Mouse (Mus musculus): ENCODE results near the gene Irf2. TPM values are rescaled to one million over a fixed set of nuclear protein-coding genes. Genes with fewer than 3 reads are reported as not detected.
A peak's percentile ranks its signal among the peaks of the same experiment; 100 is the strongest.

Irf2 gene
- polyA plus RNA-seq, 1 experiment from 2014 or later = 13.7 TPM

GRCm38 (mm10) chr8:46733603-46734002, 5.9 kb upstream of the Irf2 start:
- H3K27me3 ChIP-seq = no peaks in the 10 kb centered on the region
- H3K4me3 ChIP-seq = no peak overlapping the region
- 0 out of 2 replicates have a peak, but pooled peaks cover 4% of the 10 kb centered on the region for H3K4me1 ChIP-seq
- no peaks in the 10 kb centered on the region for H3K36me3 ChIP-seq (ENCODE audit: poor library complexity, severe bottlenecking)
- no peak overlapping the region for H3K4me2 ChIP-seq
- no peak overlapping the region for H3K27ac ChIP-seq
- H3K9ac ChIP-seq = no peak overlapping the region
- no peak for ATAC-seq
- 85% methylated on average over 8 of the region's 8 CpGs for WGBS
- 0 out of 2 replicates have a peak, but pooled peaks cover 3% of the 10 kb centered on the region for H3K9me3 ChIP-seq (replicated peaks)

GRCm38 (mm10) chr8:46735505-46735904, 4.0 kb upstream of the Irf2 start:
- Histone ChIP-seq H3K4me3 (no peak overlapping the region), H3K27ac (no peak overlapping the region), H3K9me3 (replicated peaks) (0 out of 2 replicates have a peak, but pooled peaks cover 3% of the 10 kb centered on the region), H3K4me2 (no peak overlapping the region), H3K4me1 (0 out of 2 replicates have a peak, but pooled peaks cover 9% of the 10 kb centered on the region), H3K9ac (no peak overlapping the region), H3K27me3 (no peaks in the 10 kb centered on the region), H3K36me3 (ENCODE audit: poor library complexity, severe bottlenecking) (no peaks in the 10 kb centered on the region)
- WGBS = 82% methylated on average over 11 of the region's 11 CpGs
- ATAC-seq = no peak

GRCm38 (mm10) chr8:46736260-46736659, 3.3 kb upstream of the Irf2 start:
- H3K36me3 ChIP-seq (ENCODE audit: poor library complexity, severe bottlenecking) = no peaks in the 10 kb centered on the region
- H3K27me3 ChIP-seq = no peaks in the 10 kb centered on the region
- no peak overlapping the region for H3K4me2 ChIP-seq
- no peak overlapping the region for H3K9ac ChIP-seq
- no peak overlapping the region for H3K4me3 ChIP-seq
- H3K4me1 ChIP-seq = 0 out of 2 replicates have a peak, but pooled peaks cover 9% of the 10 kb centered on the region
- 77% methylated on average over 3 of the region's 3 CpGs for whole genome bisulfite sequencing
- H3K9me3 ChIP-seq (replicated peaks) = 0 out of 2 replicates have a peak, but pooled peaks cover 3% of the 10 kb centered on the region
- no peak overlapping the region for H3K27ac ChIP-seq
- no peak for ATAC-seq

- 89% methylated on average over 10 of the region's 10 CpGs for WGBS
- no peak for ATAC-seq
- Histone ChIP-seq H3K4me1 (peaks cover 20% of the 10 kb centered on the region), H3K4me3 (no peak overlapping the region), H3K36me3 (ENCODE audit: poor library complexity, severe bottlenecking) (no peaks in the 10 kb centered on the region), H3K27me3 (no peaks in the 10 kb centered on the region), H3K27ac (no peak overlapping the region), H3K4me2 (no peak overlapping the region), H3K9ac (no peak overlapping the region), H3K9me3 (replicated peaks) (0 out of 2 replicates have a peak, but pooled peaks cover 3% of the 10 kb centered on the region)
Observed at GRCm38 (mm10) chr8:46737421-46737820, 2.1 kb upstream of the Irf2 start.

DNA sequence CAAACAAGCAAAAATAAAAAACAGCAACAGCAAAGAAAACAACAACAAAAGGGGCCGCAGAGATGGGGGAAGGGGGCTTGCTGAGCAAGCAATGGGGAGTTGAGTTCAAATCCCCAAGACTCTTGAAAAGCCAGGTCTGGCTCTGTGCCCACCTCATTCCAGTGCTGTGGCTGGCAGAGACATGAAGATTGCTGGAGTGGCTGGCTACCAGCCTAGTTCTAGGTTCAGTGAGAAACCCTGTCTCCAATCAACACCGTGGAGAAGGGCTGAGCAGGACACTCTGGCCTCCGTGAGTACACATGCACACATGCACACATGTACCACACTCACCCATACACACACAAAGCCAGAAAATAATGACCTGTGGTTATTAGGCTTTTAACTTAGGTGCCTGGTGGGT, 1.6 kb upstream of the Irf2 start:
- H3K4me2 ChIP-seq = no peak overlapping the region; the same call in 1 of the 2 replicates

DNA sequence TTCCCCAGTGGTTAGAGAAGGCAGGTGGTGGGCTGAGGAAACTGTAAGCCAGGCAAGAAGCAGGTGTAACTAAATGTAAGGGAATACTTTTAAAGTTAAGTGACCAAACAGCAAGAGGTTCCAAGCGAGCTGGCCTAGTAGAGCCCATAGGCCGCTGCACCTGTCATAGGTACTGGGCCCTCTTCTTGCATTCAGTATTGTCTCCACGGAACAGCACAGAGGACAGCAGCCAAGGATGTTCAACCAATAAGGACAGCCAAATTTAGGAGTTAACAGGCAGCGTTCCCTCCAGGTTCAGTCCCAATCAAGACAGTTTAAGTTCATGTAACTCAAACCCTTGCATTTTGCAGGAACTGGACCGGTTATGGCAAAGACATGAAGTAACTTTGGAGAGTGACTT, 931 bp upstream of the Irf2 start:
- H3K9ac ChIP-seq = no peak overlapping the region
- peaks cover 20% of the 10 kb centered on the region for H3K4me1 ChIP-seq
- ATAC-seq = no peak
- peak overlapping the region; percentile 85 for H3K4me2 ChIP-seq
- peak overlapping the region; percentile 87 for H3K4me3 ChIP-seq
- H3K36me3 ChIP-seq (ENCODE audit: poor library complexity, severe bottlenecking) = no peaks in the 10 kb centered on the region
- H3K27me3 ChIP-seq = no peaks in the 10 kb centered on the region
- H3K27ac ChIP-seq = no peak overlapping the region
- WGBS = 26% methylated on average over 5 of the region's 5 CpGs
- H3K9me3 ChIP-seq (replicated peaks) = 0 out of 2 replicates have a peak, but pooled peaks cover 3% of the 10 kb centered on the region

More for the DNA sequence above, 1.6 kb upstream of the Irf2 start:
- WGBS = 63% methylated on average over 3 of the region's 3 CpGs
- H3K27ac ChIP-seq = no peak overlapping the region
- no peak overlapping the region for H3K4me3 ChIP-seq
- H3K4me1 ChIP-seq = peaks cover 20% of the 10 kb centered on the region
- H3K27me3 ChIP-seq = no peaks in the 10 kb centered on the region
- H3K9me3 ChIP-seq (replicated peaks) = 0 out of 2 replicates have a peak, but pooled peaks cover 3% of the 10 kb centered on the region
- ATAC-seq = no peak
- H3K36me3 ChIP-seq (ENCODE audit: poor library complexity, severe bottlenecking) = no peaks in the 10 kb centered on the region
- no peak overlapping the region for H3K9ac ChIP-seq

DNA sequence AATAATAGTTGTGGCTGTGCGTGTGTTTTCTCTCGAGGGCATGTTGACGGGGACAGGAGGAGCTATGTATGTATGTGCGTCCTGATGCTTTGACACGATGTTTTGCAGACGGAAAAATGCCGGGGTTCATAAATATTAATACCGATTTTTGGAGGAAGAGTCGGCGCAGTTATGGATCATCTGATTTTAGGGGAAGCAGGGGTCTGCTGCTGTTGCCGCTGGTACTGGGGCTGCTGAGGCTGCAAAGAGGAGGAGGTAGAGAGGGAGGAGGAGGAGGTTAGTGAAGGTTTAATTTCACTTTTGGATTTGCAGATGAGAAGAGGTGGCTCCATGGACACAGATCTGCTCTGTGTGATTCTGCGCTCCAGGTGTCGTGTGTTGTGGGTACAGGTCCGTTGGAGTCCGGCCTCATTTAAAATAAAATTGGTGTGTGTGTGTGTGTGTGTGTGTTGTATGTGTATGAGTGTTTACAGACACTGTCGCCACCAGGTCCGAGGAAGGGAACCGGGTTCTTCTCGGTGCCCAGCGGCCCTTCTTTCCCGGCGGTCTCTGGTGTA, 502 bp downstream of the Irf2 start:
- under 1% methylated on average over 22 of the region's 22 CpGs for WGBS

DNA sequence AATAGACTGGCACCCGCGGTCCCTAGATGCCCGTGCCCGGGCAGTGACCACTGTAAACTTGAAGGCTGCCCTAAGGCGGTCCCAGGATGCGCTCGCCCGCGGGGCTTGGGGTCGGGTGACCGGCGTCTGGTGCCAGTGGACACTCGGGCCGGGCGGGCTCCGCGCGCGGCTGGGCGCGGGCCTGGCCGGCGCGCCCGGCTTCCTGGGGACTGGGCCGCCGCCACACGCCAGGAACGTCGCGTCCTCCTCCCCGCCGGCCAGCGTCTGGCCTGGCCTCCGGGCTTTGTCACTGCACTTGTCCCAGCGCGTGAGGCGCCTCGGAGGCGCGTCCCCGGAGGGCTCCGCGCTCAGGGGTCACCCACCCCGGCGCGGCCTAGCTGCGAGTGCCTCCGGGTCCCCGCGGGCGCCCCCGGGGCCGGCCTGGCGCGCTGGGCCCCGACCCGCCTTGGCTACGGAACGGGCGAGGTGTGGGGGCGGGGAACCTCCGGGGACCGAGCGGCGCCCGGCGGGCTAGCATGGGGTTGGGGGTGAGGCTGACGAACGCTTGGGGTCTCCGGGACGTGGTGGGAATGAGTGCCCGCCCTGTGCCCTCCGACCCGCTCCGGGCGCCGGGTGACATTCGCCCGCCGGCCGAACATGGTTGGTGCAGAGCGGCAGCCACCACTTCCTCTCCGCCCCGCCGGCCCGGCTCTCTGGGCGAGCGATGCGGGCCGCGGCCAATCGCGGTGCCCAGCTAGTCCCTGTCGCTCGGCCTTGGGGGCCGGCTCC, 1.2 kb downstream of the Irf2 start:
- Histone ChIP-seq H3K9me3 (replicated peaks) (0 out of 2 replicates have a peak, but pooled peaks cover 3% of the 10 kb centered on the region), H3K4me2 (peak overlapping the region; percentile 85), H3K36me3 (ENCODE audit: poor library complexity, severe bottlenecking) (no peaks in the 10 kb centered on the region), H3K27ac (peak overlapping the region; percentile 90), H3K4me3 (peak overlapping the region; percentile 87), H3K4me1 (peaks cover 20% of the 10 kb centered on the region), H3K9ac (peak overlapping the region; percentile 97), H3K27me3 (no peaks in the 10 kb centered on the region)
- ATAC-seq = peak; percentile 82
- under 1% methylated on average over 84 of the region's 97 CpGs for WGBS

More for the DNA sequence above, 502 bp downstream of the Irf2 start:
- Histone ChIP-seq H3K4me2 (peak overlapping the region; percentile 85), H3K27me3 (no peaks in the 10 kb centered on the region), H3K27ac (peak overlapping the region; percentile 90), H3K9me3 (replicated peaks) (0 out of 2 replicates have a peak, but pooled peaks cover 3% of the 10 kb centered on the region), H3K36me3 (ENCODE audit: poor library complexity, severe bottlenecking) (no peaks in the 10 kb centered on the region), H3K4me1 (peaks cover 20% of the 10 kb centered on the region), H3K4me3 (peak overlapping the region; percentile 87), H3K9ac (peak overlapping the region; percentile 97)
- ATAC-seq = peak; percentile 0

- H3K36me3 ChIP-seq (ENCODE audit: poor library complexity, severe bottlenecking) = no peaks in the 10 kb centered on the region
- H3K4me1 ChIP-seq = peaks cover 20% of the 10 kb centered on the region
- peak; percentile 22 for ATAC-seq
- 0% methylated on average over 16 of the region's 28 CpGs for WGBS
- no peaks in the 10 kb centered on the region for H3K27me3 ChIP-seq
- peak overlapping the region; percentile 85 for H3K4me2 ChIP-seq
- H3K27ac ChIP-seq = peak overlapping the region; percentile 90
- H3K9me3 ChIP-seq (replicated peaks) = 0 out of 2 replicates have a peak, but pooled peaks cover 1% of the 10 kb centered on the region
- peak overlapping the region; percentile 97 for H3K9ac ChIP-seq
- H3K4me3 ChIP-seq = peak overlapping the region; percentile 87
Observed at GRCm38 (mm10) chr8:46741281-46741791, 1.8 kb downstream of the Irf2 start.

- Histone ChIP-seq H3K9me3 (replicated peaks) (no peaks in the 10 kb centered on the region), H3K27ac (0 out of 2 replicates have a peak overlapping the region, but pooled peaks have one; percentile 90), H3K4me2 (peak overlapping the region; percentile 85), H3K4me1 (peaks cover 20% of the 10 kb centered on the region), H3K9ac (peak overlapping the region; percentile 97), H3K4me3 (peak overlapping the region; percentile 87), H3K27me3 (no peaks in the 10 kb centered on the region), H3K36me3 (ENCODE audit: poor library complexity, severe bottlenecking) (no peaks in the 10 kb centered on the region)
- ATAC-seq = no peak
- WGBS = 70% methylated on average over 8 of the region's 8 CpGs
Observed at GRCm38 (mm10) chr8:46741991-46742690, 2.6 kb downstream of the Irf2 start.

DNA sequence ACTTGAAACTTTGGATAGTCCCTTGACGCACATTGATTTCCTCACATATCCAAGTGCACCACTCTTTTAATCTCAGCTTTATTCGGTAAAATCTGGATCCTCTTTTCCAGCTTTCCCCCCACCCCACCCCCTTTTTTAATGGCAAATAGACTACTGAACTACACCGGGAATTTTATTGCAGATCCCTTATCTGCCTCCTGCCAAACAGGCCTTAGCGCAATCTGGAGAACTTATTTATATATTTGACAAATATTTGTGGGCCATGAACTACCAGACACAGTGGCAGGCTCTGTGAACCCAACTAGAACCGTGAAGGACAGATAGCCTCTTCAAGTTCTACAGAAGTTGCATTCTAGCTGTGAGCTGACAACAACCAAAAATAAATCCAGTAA, 3.2 kb downstream of the Irf2 start:
- ATAC-seq = no peak
- Histone ChIP-seq H3K9me3 (replicated peaks) (no peaks in the 10 kb centered on the region), H3K4me2 (no peak overlapping the region), H3K27ac (no peak overlapping the region), H3K36me3 (ENCODE audit: poor library complexity, severe bottlenecking) (no peaks in the 10 kb centered on the region), H3K9ac (no peak overlapping the region), H3K27me3 (no peaks in the 10 kb centered on the region), H3K4me3 (no peak overlapping the region), H3K4me1 (peaks cover 20% of the 10 kb centered on the region)
- 86% methylated on average over 5 of the region's 5 CpGs for WGBS
